Mouse (Mus musculus) intestine, embryonic 16.5 days (tissue): ENCODE data around the gene Pogk. TPM values are rescaled to one million over a fixed set of nuclear protein-coding genes. Genes with fewer than 3 reads are reported as not detected.
A peak's percentile ranks its signal among the peaks of the same experiment; 100 is the strongest.

Experiments used
- ATAC-seq: fragments of 200-750 bp; cut with Nextera tagmentation; 2 replicates; pipeline ENCODE4 v1.8.0; 2017; ENCODE audit warnings: moderate TSS enrichment, moderate library complexity
- H3K27ac ChIP-seq: fragments of 300-500 bp; sonication (generic); 2 replicates; pipeline ENCODE4 v1.5.1; 2014; ENCODE audit warnings: mild to moderate bottlenecking, low read length
- H3K27me3 ChIP-seq: fragments of 300-500 bp; sonication (generic); replicated peaks from 2 replicates; pipeline ENCODE4 v1.6.1; 2014; ENCODE audit warnings: low read length, control low read depth, mixed read lengths; ENCODE audit not compliant: control insufficient read depth, insufficient read depth
- H3K36me3 ChIP-seq: fragments of 300-500 bp; sonication (generic); 2 replicates; pipeline ENCODE4 v1.6.1; 2014; ENCODE audit warnings: low read length, control low read depth; ENCODE audit not compliant: control insufficient read depth, insufficient read depth
- H3K4me1 ChIP-seq: fragments of 300-500 bp; sonication (generic); 2 replicates; pipeline ENCODE4 v1.6.1; 2014; ENCODE audit warnings: low read length, control low read depth, mixed read lengths; ENCODE audit not compliant: control insufficient read depth, insufficient read depth
- H3K4me2 ChIP-seq: fragments of 300-500 bp; sonication (generic); 2 replicates; pipeline ENCODE4 v1.6.1; 2014; ENCODE audit warnings: low read depth, low read length, control low read depth
- H3K4me3 ChIP-seq: fragments of 300-500 bp; sonication (generic); 2 replicates; pipeline ENCODE4 v1.5.1; 2014; ENCODE audit warnings: mild to moderate bottlenecking, low read length
- H3K9ac ChIP-seq: fragments of 300-500 bp; sonication (generic); 2 replicates; pipeline ENCODE4 v1.6.1; 2014; ENCODE audit warnings: low read depth, low read length
- H3K9me3 ChIP-seq: fragments of 300-500 bp; sonication (generic); 2 replicates; pipeline ENCODE4 v1.6.1; 2016; ENCODE audit warnings: low read length, control low read depth; ENCODE audit not compliant: control insufficient read depth
- WGBS: fragments of 180-500 bp; shearing (Covaris S2); extraction: QIAGEN DNeasy Blood & Tissue Kit; methylation state at CpG from one replicate; pipeline ENCODE4 v1.1.7; 2014; 5-methylcytosine and 5-hydroxymethylcytosine counted together
- polyA plus RNA-seq: library from polyadenylated mRNA; unstranded; fragments of >200 nt; fragmentation: Nextera tagmentation; extraction: Ambion mirVana; gene quantifications from 2 replicates; pipeline ENCODE4 v1.2.1, GENCODE M21; 2015

Gene Pogk
- polyA plus RNA-seq, 1 experiment from 2014 or later, result 6.6 TPM

- Histone ChIP-seq H3K9ac (no peak overlapping the region), H3K27me3 (no peaks in the 10 kb centered on the region), H3K4me2 (no peak overlapping the region), H3K4me3 (no peak overlapping the region), H3K36me3 (peaks cover 12% of the 10 kb centered on the region), H3K9me3 (no peaks in the 10 kb centered on the region), H3K4me1 (peaks cover 6% of the 10 kb centered on the region; the same call in 1 of the 2 replicates), H3K27ac (no peak overlapping the region)
- ATAC-seq, result no peak
- 81% methylated on average over 4 of the region's 4 CpGs for WGBS
Measured at GRCm38 (mm10) chr1:166402003-166402402, 7.7 kb downstream of the Pogk start.

- H3K9me3 ChIP-seq, result no peaks in the 10 kb centered on the region
- ATAC-seq, result no peak
- H3K9ac ChIP-seq, result no peak overlapping the region
- H3K27ac ChIP-seq, result no peak overlapping the region
- no peak overlapping the region for H3K4me2 ChIP-seq
- H3K27me3 ChIP-seq, result no peaks in the 10 kb centered on the region
- no peak overlapping the region for H3K4me3 ChIP-seq
- peaks cover 12% of the 10 kb centered on the region for H3K36me3 ChIP-seq
- peaks cover 6% of the 10 kb centered on the region; the same call in 1 of the 2 replicates for H3K4me1 ChIP-seq
Measured at GRCm38 (mm10) chr1:166401455-166401854, 8.2 kb downstream of the Pogk start.

GRCm38 (mm10) chr1:166396381-166396780, 13.3 kb downstream of the Pogk start:
- no peak for ATAC-seq
- no peaks in the 10 kb centered on the region for H3K27me3 ChIP-seq
- no peak overlapping the region for H3K4me3 ChIP-seq
- H3K9me3 ChIP-seq, result no peaks in the 10 kb centered on the region
- no peak overlapping the region for H3K9ac ChIP-seq
- H3K36me3 ChIP-seq, result peaks cover 16% of the 10 kb centered on the region
- no peak overlapping the region for H3K27ac ChIP-seq
- H3K4me2 ChIP-seq, result no peak overlapping the region
- peaks cover 2% of the 10 kb centered on the region; the same call in 1 of the 2 replicates for H3K4me1 ChIP-seq
- 92% methylated on average over 6 of the region's 6 CpGs for WGBS

GRCm38 (mm10) chr1:166395661-166396060, 14.0 kb downstream of the Pogk start:
- H3K36me3 ChIP-seq, result peaks cover 20% of the 10 kb centered on the region
- H3K27ac ChIP-seq, result no peak overlapping the region
- WGBS, result 82% methylated on average over 5 of the region's 5 CpGs
- H3K27me3 ChIP-seq, result no peaks in the 10 kb centered on the region
- H3K4me2 ChIP-seq, result no peak overlapping the region
- H3K9ac ChIP-seq, result no peak overlapping the region
- no peak overlapping the region for H3K4me3 ChIP-seq
- H3K4me1 ChIP-seq, result peaks cover 2% of the 10 kb centered on the region; the same call in 1 of the 2 replicates
- H3K9me3 ChIP-seq, result no peaks in the 10 kb centered on the region
- no peak for ATAC-seq

- Histone ChIP-seq H3K27me3 (no peaks in the 10 kb centered on the region), H3K4me3 (no peak overlapping the region), H3K36me3 (peaks cover 27% of the 10 kb centered on the region), H3K9ac (no peak overlapping the region), H3K27ac (no peak overlapping the region), H3K4me1 (peaks cover 2% of the 10 kb centered on the region; the same call in 1 of the 2 replicates), H3K9me3 (no peaks in the 10 kb centered on the region), H3K4me2 (no peak overlapping the region)
- peak; percentile 59 for ATAC-seq
- 42% methylated on average over 4 of the region's 4 CpGs for WGBS
Measured at GRCm38 (mm10) chr1:166394770-166395169, 14.9 kb downstream of the Pogk start.

- 91% methylated on average over 6 of the region's 6 CpGs for WGBS
- Histone ChIP-seq H3K36me3 (peaks cover 22% of the 10 kb centered on the region), H3K9ac (no peak overlapping the region), H3K27me3 (no peaks in the 10 kb centered on the region), H3K9me3 (no peaks in the 10 kb centered on the region), H3K27ac (no peak overlapping the region), H3K4me1 (peaks cover 2% of the 10 kb centered on the region; the same call in 1 of the 2 replicates), H3K4me2 (no peak overlapping the region), H3K4me3 (no peak overlapping the region)
- no peak for ATAC-seq
Measured at GRCm38 (mm10) chr1:166391671-166392070, 18.0 kb downstream of the Pogk start.

GRCm38 (mm10) chr1:166389406-166390125, 20.1 kb downstream of the Pogk start:
- no peak overlapping the region for H3K27ac ChIP-seq
- WGBS, result 93% methylated on average over 16 of the region's 16 CpGs
- peaks cover 2% of the 10 kb centered on the region; the same call in 1 of the 2 replicates for H3K4me1 ChIP-seq
- H3K4me3 ChIP-seq, result no peak overlapping the region
- no peaks in the 10 kb centered on the region for H3K27me3 ChIP-seq
- H3K9me3 ChIP-seq, result no peaks in the 10 kb centered on the region
- H3K4me2 ChIP-seq, result no peak overlapping the region
- H3K36me3 ChIP-seq, result peaks cover 25% of the 10 kb centered on the region
- H3K9ac ChIP-seq, result no peak overlapping the region
- ATAC-seq, result no peak

- 91% methylated on average over 11 of the region's 11 CpGs for WGBS
- no peak for ATAC-seq
- Histone ChIP-seq H3K9ac (no peak overlapping the region), H3K36me3 (peaks cover 26% of the 10 kb centered on the region), H3K9me3 (no peaks in the 10 kb centered on the region), H3K4me3 (no peak overlapping the region), H3K4me1 (no peaks in the 10 kb centered on the region), H3K27me3 (no peaks in the 10 kb centered on the region), H3K4me2 (no peak overlapping the region), H3K27ac (no peak overlapping the region)
Measured at GRCm38 (mm10) chr1:166388511-166388910, 21.2 kb downstream of the Pogk start.

- Histone ChIP-seq H3K4me2 (no peak overlapping the region), H3K27me3 (no peaks in the 10 kb centered on the region), H3K9me3 (no peaks in the 10 kb centered on the region), H3K9ac (no peak overlapping the region), H3K4me3 (no peak overlapping the region), H3K4me1 (peaks cover 14% of the 10 kb centered on the region), H3K27ac (no peak overlapping the region), H3K36me3 (peaks cover 19% of the 10 kb centered on the region)
- ATAC-seq, result no peak
- 87% methylated on average over 5 of the region's 5 CpGs for WGBS
Measured at GRCm38 (mm10) chr1:166385431-166385830, 24.2 kb downstream of the Pogk start.

GRCm38 (mm10) chr1:166384614-166385013, 25.0 kb downstream of the Pogk start:
- Histone ChIP-seq H3K4me2 (no peak overlapping the region), H3K9me3 (no peaks in the 10 kb centered on the region), H3K4me1 (peaks cover 15% of the 10 kb centered on the region), H3K27ac (no peak overlapping the region), H3K4me3 (no peak overlapping the region), H3K36me3 (peaks cover 15% of the 10 kb centered on the region), H3K27me3 (no peaks in the 10 kb centered on the region), H3K9ac (no peak overlapping the region)
- no peak for ATAC-seq
- 95% methylated on average over 10 of the region's 10 CpGs for WGBS
